Mouse (Mus musculus) right cerebral cortex, postnatal 10 days (tissue): Measurements from ENCODE around the gene Auts2.

Source experiments
- DNase-seq, 2 experiments: peaks; one replicate each; pipeline ENCODE4 v3.0.0; 2021; ENCODE audit warnings: low spot score in 2 of 2

Gene Auts2

GRCm38 (mm10) chr5:132092721-132093120 lies 450.4 kb downstream of the Auts2 start:
- no peak for DNase-seq

DNA sequence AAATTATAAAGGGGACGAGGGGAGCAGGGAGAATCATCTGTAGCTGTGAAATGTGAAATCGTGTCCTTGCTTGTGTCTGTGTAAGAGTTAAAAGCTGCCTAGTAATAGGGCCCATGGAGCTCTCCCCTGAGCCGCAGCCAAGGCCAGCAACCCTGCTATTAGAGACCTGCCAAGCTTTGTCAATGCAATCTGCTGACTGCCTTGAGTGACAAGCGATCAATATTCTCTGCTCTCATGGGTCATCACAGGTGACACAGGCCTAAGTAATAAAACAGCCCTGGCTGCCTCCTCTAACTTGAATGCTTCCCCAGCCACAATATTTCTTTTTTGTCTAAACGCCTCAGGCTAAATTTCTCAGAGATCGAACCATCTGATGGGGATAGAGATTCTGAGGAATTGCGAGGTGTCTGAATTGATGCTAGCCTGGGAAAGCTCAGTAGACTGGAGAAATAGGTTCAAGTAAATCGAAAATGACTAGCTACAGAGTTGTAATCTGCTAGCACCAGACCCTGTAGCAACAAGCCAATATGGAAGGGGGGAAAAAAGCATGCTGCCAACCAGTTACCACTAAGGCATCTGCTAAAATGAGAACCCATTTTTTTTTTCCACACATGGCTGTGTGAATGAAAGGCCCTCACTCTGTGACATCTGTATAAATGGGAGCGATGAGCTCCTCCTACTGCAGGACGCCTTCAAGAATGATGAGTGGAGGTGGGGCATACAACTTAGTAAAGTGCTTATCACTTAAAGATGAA lies 453.5 kb downstream of the Auts2 start:
- no peak for DNase-seq

- DNase-seq = no peak
Measured at GRCm38 (mm10) chr5:132088585-132088984, 454.6 kb downstream of the Auts2 start.

GRCm38 (mm10) chr5:132083753-132084326 lies 459.3 kb downstream of the Auts2 start:
- DNase-seq = no peak

DNA sequence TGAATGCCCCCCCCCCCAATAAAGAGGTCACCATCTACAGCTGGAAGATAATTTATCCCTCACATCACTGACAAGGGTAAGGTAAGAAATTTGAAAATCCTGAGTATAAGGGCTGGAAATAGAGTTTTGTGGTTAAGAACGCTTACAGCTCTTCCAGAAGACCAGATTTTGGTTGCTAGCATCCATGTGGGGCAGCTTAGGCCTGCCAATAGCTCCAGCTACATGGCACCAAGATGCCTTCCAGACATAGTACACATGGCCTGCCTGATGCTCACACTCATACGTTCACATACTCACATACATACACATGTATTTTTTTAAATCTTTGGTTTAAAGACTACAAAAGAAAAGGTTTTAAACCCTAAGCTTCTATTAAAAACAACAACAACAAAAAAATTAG lies 467.2 kb downstream of the Auts2 start:
- DNase-seq = no peak

DNA sequence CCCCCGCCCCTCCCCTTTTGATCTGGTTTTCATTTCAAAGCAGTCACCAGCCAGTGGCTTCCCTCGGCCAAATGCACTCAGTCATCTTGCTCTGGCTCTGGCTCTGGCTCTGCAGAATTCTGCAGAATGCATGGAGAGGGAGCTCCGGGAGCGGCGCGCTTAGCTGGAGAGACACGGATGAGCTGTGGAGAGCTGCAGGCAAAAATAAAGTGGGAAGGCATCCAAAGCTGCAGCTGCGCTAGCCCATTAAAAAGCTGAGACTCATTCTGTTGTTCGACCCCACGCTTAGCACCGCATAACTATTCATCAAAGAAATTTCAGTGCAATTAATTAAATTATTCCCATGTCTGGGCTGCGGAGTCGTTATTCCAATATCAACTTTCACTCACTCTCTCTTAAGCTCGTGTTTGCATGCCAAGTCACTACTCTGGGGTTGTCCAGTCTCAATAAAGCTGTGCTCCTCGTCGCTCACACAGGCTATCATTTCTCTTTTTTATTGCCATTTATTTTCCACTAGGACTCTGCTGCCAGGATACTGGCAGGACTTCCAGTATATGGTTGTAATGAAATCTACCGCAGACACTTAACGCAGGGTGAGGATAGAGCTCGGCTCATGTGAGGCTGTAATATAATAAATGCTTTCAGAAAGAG lies 468.3 kb downstream of the Auts2 start:
- peak; percentile 86 to 90 for DNase-seq

- peak in 1 of 2 experiments; percentile 28 for DNase-seq
Measured at GRCm38 (mm10) chr5:132074360-132074723, 468.8 kb downstream of the Auts2 start.

- DNase-seq = peak in 1 of 2 experiments; percentile 30
Measured at GRCm38 (mm10) chr5:132073677-132074359, 469.3 kb downstream of the Auts2 start.

DNA sequence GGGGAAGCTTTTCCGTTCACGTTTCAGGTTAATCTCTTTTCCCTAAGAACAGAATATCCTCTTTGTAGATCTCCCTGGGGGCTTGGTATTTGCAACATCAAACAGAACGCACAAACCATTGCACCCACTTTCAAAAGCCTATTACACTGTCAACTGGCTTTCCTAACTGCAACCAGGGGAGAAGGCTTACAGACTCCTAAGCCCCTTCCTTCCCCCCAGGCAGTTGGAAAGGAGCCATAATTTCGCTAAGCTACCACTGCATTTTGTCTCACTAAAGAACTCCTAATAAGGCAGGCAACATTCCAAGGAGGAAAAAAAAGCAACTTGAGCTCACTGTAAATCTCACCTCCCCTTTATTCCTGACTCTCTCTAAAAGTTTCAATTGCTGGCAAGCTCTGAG lies 470.8 kb downstream of the Auts2 start:
- no peak for DNase-seq

DNA sequence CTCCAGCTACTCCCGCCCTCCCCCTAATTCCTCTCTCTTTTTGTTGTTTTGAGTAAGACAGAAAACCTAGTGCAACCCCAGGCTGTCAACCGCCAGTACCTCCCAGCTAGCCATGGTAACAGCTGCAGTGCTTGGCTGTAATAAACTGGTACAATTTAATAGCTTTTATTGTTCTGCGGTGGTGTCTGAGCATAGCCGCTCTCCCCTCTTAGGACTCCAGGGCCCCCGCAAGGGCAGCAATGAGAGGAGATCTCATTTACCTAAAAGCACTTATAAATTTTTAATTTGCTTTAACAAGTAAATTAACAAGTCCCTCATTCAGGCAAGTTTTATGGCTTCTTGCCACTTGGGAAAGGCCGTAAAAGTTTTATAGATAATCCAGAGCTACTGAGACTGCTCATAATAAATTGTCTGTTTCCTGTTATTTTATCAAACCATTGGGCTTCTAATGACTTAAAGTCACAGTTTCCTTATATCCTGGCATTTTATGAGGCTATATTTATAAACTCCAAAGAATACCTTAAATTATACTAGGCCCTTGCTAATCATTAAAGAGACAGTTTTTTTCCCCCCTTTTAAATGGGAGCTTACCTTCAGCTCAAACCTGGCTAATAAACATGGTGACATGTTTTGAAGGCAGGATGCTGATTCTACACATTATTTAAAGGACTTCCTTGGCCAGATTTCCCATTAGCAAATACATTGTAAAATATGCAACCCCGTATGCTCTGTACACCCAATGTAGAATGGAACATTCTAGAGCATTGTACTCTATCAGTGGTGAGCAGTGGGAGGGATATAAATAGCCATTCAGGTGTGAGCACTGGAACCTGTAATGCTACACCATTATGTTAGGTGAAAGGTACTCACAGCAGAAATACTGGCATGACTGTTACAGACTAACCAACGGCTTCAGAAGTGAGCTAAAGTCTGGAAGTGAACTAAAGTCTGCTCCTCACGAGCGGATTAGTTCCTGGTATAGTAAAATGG lies 475.1 kb downstream of the Auts2 start:
- no peak for DNase-seq

GRCm38 (mm10) chr5:132060116-132060515 lies 483.0 kb downstream of the Auts2 start:
- DNase-seq = no peak

GRCm38 (mm10) chr5:132052637-132053036 lies 490.5 kb downstream of the Auts2 start:
- DNase-seq = no peak

DNA sequence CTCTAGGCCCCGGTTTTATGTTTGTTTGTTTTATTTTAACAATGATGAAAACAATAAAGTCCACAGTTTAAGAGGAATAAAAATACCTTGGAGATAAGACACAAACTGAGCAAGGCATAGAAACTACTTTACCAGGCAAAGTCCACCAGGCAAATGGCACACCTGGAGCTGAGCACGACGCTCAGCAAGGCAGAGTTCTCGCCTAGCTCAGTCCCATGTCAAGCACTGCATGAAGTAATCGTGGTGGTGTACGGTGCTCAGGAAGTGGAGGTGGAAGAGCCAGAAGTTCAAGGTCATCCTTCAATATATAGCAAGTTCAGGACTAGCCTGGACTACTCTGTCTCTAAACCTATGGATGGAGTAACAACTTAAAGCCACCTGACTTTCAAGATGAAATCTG lies 503.6 kb downstream of the Auts2 start:
- no peak for DNase-seq

DNA sequence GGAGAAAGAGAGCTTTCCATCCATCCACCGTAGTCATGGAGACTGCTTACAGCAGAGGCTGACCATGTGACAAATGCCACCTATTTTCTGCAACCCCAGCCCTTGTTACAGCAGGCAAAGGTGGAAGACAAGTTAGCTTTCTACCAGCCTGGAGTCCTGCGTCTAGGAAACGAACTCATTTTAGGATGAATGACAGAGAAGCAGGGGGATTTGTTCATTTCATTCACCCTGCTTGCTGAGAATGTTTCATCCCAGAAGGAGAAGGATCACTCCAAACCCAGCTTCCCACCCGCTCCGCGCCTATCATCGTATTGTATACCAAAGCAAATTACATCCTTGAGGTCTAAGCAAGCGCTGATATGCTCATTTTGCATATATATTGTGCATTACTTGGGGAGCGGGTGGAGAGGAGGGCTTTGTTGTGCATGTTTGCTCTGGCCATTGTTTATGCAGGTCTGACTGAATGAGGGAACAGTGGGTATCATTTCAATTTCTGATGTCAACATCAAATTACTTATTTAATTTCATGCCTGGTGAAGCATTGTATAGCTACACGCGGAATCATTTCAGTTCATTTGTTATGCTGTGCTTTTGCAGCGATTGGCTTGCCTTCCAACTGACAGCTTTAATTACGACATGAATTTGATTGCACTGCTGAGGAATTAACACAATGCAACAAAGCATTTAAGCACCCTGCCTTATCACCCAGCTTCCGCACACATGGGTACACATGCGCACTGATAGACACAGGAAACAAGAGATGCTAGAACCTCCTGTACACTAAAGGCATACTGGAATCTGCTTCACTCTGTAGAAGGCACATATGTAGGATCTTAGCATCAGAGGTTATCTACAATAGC lies 509.4 kb downstream of the Auts2 start:
- DNase-seq = peak in 1 of 2 experiments; percentile 39

DNA sequence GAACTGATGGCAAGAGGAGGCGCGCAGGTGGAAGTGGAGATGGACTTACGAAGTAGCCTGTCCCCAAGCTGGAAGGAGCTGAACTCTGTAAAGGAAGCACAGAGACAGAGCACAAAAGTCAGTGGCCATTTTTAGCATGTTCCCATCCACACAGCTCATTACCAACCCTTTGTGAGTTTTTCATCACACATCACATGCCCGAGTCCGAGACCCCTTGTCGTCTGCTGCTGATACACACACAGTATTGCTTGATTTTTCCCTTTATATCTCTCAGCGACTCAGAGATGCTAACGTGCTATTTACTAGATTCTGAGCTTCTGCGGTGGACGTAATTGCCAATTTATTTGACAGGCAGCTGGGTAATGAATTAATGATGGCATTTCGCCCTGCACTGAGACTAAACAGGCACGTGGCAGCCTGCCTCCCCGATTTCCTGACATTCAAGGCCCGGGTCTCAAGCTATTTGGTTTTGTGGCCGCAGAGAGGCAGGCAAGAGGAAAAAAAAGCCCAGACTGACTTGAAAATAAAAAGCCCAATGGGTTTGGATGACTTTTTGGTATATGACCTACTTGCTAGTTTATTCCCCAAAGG lies 512.1 kb downstream of the Auts2 start:
- DNase-seq = peak in 1 of 2 experiments; percentile 36

- peak; percentile 87 to 94 for DNase-seq
Measured at GRCm38 (mm10) chr5:132029638-132030037, 513.5 kb downstream of the Auts2 start.

GRCm38 (mm10) chr5:132029038-132029437 lies 514.1 kb downstream of the Auts2 start:
- no peak for DNase-seq

DNA sequence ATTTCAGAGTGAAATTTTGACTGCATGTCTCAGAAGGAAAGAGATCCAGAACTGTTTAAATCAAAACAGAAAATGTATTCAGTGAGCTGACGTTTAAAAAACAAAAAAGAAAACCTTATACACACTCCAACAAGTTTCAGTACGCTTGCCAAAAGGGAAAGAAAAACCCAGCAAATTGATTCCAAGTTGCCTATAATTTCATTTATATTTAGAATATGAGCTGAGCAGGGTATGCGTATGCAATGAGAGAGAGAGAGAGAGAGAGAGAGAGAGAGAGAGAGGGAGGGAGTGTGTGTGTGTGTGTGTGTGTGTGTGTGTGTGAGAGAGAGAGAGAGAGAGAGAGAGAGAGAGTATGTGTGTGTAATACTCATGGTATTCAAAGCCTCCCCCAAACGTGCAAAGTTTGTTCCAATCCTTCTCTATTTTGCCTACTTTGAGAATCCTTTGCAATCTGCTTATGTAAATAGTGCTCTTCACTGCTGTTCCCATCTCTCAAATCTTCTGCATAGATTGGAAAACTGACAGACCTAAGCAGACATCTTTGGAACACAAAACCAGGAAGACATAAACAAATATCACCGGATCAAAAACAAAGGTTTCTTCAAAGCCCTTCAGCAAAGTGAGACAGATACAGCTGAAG lies 515.2 kb downstream of the Auts2 start:
- DNase-seq = no peak

DNA sequence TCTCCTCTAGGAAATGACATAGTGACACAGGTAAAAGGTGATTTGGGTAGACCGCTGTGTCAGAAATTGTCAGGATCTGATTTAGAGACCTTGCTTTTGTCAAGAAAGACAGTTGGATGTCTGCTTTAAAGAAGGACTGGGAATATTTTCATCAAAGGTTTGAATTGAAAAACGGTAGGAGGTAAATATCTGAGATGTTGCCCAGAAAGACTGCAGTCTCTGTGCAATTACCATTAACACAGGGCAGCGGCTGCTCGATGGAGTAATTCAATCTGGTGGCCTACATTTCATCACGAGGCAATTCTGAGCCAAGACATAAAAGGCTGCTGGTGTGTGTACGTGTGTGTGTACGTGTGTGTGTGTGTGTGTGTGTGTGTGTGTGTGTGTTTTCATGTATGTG lies 529.8 kb downstream of the Auts2 start:
- DNase-seq = no peak
